ENCODE assay signal across 8 mouse cellular contexts in the genomic region with DNA sequence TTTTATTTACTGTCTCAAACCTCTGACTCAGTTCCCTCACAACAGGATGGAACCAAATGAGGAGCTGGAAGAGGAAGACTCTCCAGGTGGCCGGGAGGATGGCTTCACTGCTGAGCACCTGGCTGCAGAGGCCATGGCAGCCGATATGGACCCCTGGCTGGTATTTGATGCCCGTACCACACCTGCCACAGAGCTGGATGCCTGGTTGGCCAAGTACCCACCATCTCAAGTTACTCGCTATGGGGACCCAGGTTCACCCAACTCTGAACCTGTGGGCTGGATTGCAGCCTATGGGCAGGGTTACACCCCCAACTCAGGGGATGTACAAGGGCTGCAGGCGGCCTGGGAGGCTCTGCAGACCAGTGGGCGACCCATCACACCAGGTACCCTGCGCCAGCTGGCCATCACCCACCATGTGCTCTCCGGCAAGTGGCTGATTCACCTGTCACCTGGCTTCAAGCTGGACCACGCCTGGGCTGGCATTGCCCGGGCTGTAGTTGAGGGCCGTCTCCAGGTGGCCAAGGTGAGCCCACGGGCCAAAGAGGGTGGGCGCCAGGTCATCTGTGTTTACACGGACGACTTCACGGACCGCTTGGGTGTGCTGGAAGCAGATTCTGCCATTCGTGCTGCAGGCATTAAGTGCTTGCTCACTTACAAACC. TPM values are rescaled to one million over a fixed set of nuclear protein-coding genes. Genes with fewer than 3 reads are reported as not detected.
DNase-seq lines count a peak whose midpoint lies in the region; ATAC-seq and TF ChIP-seq lines count a peak whose summit lies in the region.

No protein-coding gene starts in this region.

- intact Hi-C loops in gastrocnemius, adult 2 months (cut with DNase I), result loop anchor here (2.0 kb wide), 2 partner anchors 17 to 63 kb away; a partner anchor contains a TSS

- peak overlapping the region; percentile 99 for H3K4me3 ChIP-seq in gastrocnemius, adult 2 months
- H3K4me3 ChIP-seq in thymus, adult 2 months (ENCODE audit: control insufficient read depth, insufficient read depth, low read length), result peak overlapping the region; percentile 83; the same call in 1 of the 2 replicates
- peak overlapping the region; percentile 67 for H3K4me3 ChIP-seq in kidney, postnatal 0 days (replicated peaks; ENCODE audit: low read depth, low read length)
- peak overlapping the region; percentile 99 for H3K4me3 ChIP-seq in olfactory bulb, adult 2 months (ENCODE audit: insufficient read depth, low read depth, low read length)

- no peaks in the 10 kb centered on the region for H3K27me3 ChIP-seq in thymus, adult 2 months (ENCODE audit: control insufficient read depth, insufficient read depth, low read length)
- H3K27me3 ChIP-seq in kidney, postnatal 0 days (ENCODE audit: insufficient read depth, low read length), result no peaks in the 10 kb centered on the region

- WGBS in thymus, adult 2 months, result 89% methylated on average over 18 of the region's 18 CpGs
- 76% methylated on average over 18 of the region's 18 CpGs for whole genome bisulfite sequencing in kidney, postnatal 0 days
- WGBS in olfactory bulb, adult 2 months, result 84% methylated on average over 18 of the region's 18 CpGs

- no peak for ATAC-seq in kidney, postnatal 0 days (replicated peaks; ENCODE audit: low FRiP score, low read depth)

- H3K9me3 ChIP-seq in kidney, postnatal 0 days (replicated peaks; ENCODE audit: low read length), result no peaks in the 10 kb centered on the region

- H3K4me2 ChIP-seq in kidney, postnatal 0 days (ENCODE audit: low read length), result peak overlapping the region; percentile 76

- peak; percentile 51 for DNase-seq in gastrocnemius, adult 2 months
- no peak for DNase-seq in gastrocnemius, adult 8-10 months (ENCODE audit: low spot score in 2 of 2)
- peak; percentile 13 for DNase-seq in thymus, adult 2 months
- DNase-seq in thymus, postnatal 10 days (ENCODE audit: low spot score in 2 of 2), result no peak
- no peak for DNase-seq in kidney, postnatal 0 days (ENCODE audit: low spot score)
- DNase-seq in retina, embryonic 14.5 days (ENCODE audit: low spot score), result no peak
- DNase-seq in right cerebral cortex, postnatal 4 days, result no peak

- peak overlapping the region; percentile 85 for H3K9ac ChIP-seq in kidney, postnatal 0 days (ENCODE audit: low read depth, low read length)

- H3K36me3 ChIP-seq in thymus, adult 2 months (ENCODE audit: control insufficient read depth, insufficient read depth, low read length), result 0 out of 2 replicates have a peak, but pooled peaks cover 8% of the 10 kb centered on the region
- H3K36me3 ChIP-seq in kidney, postnatal 0 days (ENCODE audit: insufficient read depth, low read length), result peaks cover 19% of the 10 kb centered on the region; the same call in 1 of the 2 replicates

- no peak for TF ChIP-seq POLR2A in thymus, adult 2 months (IDR thresholded peaks at IDR 0.05; ENCODE audit: control insufficient read depth, extremely low read depth, insufficient read depth, low read length, poor library complexity)
- no peak for TF ChIP-seq POLR2A in olfactory bulb, adult 2 months (IDR thresholded peaks at IDR 0.05; ENCODE audit: insufficient read depth, low read depth, low read length)

- TF ChIP-seq CTCF in gastrocnemius, adult 2 months (IDR thresholded peaks at IDR 0.05), result no peak
- no peak for TF ChIP-seq CTCF in thymus, adult 2 months (IDR thresholded peaks at IDR 0.05; ENCODE audit: borderline replicate concordance, control insufficient read depth, extremely low read depth, insufficient read depth, low read length, poor library complexity)
- no peak for TF ChIP-seq CTCF in kidney, postnatal 0 days (IDR thresholded peaks at IDR 0.05; ENCODE audit: low read depth)
- no peak for TF ChIP-seq CTCF in olfactory bulb, adult 2 months (IDR thresholded peaks at IDR 0.05; ENCODE audit: insufficient read depth, low read depth, low read length)

- peaks cover 47% of the 10 kb centered on the region for H3K4me1 ChIP-seq in thymus, adult 2 months (replicated peaks; ENCODE audit: control insufficient read depth, insufficient read depth, low read length)
- peaks cover 30% of the 10 kb centered on the region for H3K4me1 ChIP-seq in kidney, postnatal 0 days (replicated peaks; ENCODE audit: insufficient read depth, low read length)
- peaks cover 42% of the 10 kb centered on the region for H3K4me1 ChIP-seq in olfactory bulb, adult 2 months (ENCODE audit: control insufficient read depth, insufficient read depth, low read length)

- H3K27ac ChIP-seq in gastrocnemius, adult 2 months, result peak overlapping the region; percentile 98
- H3K27ac ChIP-seq in thymus, adult 2 months (ENCODE audit: control insufficient read depth, insufficient read depth, low read length), result peak overlapping the region; percentile 41; the same call in 1 of the 2 replicates
- H3K27ac ChIP-seq in kidney, postnatal 0 days, result peak overlapping the region; percentile 82; the same call in 1 of the 2 replicates
- no peak overlapping the region; the same call in 1 of the 2 replicates for H3K27ac ChIP-seq in olfactory bulb, adult 2 months (ENCODE audit: insufficient read depth, low read depth, low read length)

RNA-seq across cellular contexts. Expression of a gene that starts 1.1 kb away (rescaled TPM):
- 10 to 100 TPM; 34.0 to 38.0 TPM for total RNA-seq in gastrocnemius, adult 2 months (2021)
- total RNA-seq in gastrocnemius, adult 8-10 months (2022), result 10 to 100 TPM; 33.7 to 38.3 (median 35.8) TPM
- polyA plus RNA-seq in thymus, adult 2 months (2012; rRNA removed), result 145 and 149 TPM in 2 replicates
- 55.7 and 55.8 TPM in 2 replicates for polyA plus RNA-seq in kidney, postnatal 0 days (2015; fragmentation: Nextera tagmentation; extraction: Ambion mirVana)
- not detected in 2 replicates for polyA plus RNA-seq in olfactory bulb, adult 2 months (2012; ENCODE audit: insufficient read depth, insufficient read length, low replicate concordance, missing spikeins)

RNA-seq across cellular contexts. Expression of a gene that starts 1.3 kb away (rescaled TPM):
- total RNA-seq in gastrocnemius, adult 2 months (2021), result 100 to 1,000 TPM; 503 to 688 TPM
- 100 to 1,000 TPM; 727 to 752 (median 743) TPM for total RNA-seq in gastrocnemius, adult 8-10 months (2022)
- polyA plus RNA-seq in thymus, adult 2 months (2012; rRNA removed), result 112 and 133 TPM in 2 replicates
- 237 and 246 TPM in 2 replicates for polyA plus RNA-seq in kidney, postnatal 0 days (2015; fragmentation: Nextera tagmentation; extraction: Ambion mirVana)
- polyA plus RNA-seq in olfactory bulb, adult 2 months (2012; ENCODE audit: insufficient read depth, insufficient read length, low replicate concordance, missing spikeins), result not detected in 2 replicates

RNA-seq across cellular contexts. Expression of a gene that starts 21.3 kb away (rescaled TPM):
- not detected for total RNA-seq in gastrocnemius, adult 2 months (2021)
- total RNA-seq in gastrocnemius, adult 8-10 months (2022), result not detected
- polyA plus RNA-seq in thymus, adult 2 months (2012; rRNA removed), result 0.16 TPM in 1 of 2 replicates, not detected in the other
- 0.32 TPM in 1 of 2 replicates, not detected in the other for polyA plus RNA-seq in kidney, postnatal 0 days (2015; fragmentation: Nextera tagmentation; extraction: Ambion mirVana)
- not detected in 2 replicates for polyA plus RNA-seq in olfactory bulb, adult 2 months (2012; ENCODE audit: insufficient read depth, insufficient read length, low replicate concordance, missing spikeins)

RNA-seq across cellular contexts. Expression of a gene that starts 23.7 kb away (rescaled TPM):
- 1 to 10 TPM; 1.3 to 2.7 TPM for total RNA-seq in gastrocnemius, adult 2 months (2021)
- total RNA-seq in gastrocnemius, adult 8-10 months (2022), result 1 to 10 TPM in 3 of 4 experiments, under 1 TPM in 1; 0.96 to 2.4 (median 2.0) TPM
- 0.14 and 0.59 TPM in 2 replicates for polyA plus RNA-seq in thymus, adult 2 months (2012; rRNA removed)
- 0.31 and 0.39 TPM in 2 replicates for polyA plus RNA-seq in kidney, postnatal 0 days (2015; fragmentation: Nextera tagmentation; extraction: Ambion mirVana)
- polyA plus RNA-seq in olfactory bulb, adult 2 months (2012; ENCODE audit: insufficient read depth, insufficient read length, low replicate concordance, missing spikeins), result not detected in 2 replicates

RNA-seq across cellular contexts. Expression of a gene that starts 31.7 kb away (rescaled TPM):
- total RNA-seq in gastrocnemius, adult 2 months (2021), result 1 to 10 TPM; 3.9 to 7.2 TPM
- total RNA-seq in gastrocnemius, adult 8-10 months (2022), result 1 to 10 TPM; 5.5 to 8.1 (median 6.3) TPM
- 8.1 and 8.2 TPM in 2 replicates for polyA plus RNA-seq in thymus, adult 2 months (2012; rRNA removed)
- 12.2 and 15.6 TPM in 2 replicates for polyA plus RNA-seq in kidney, postnatal 0 days (2015; fragmentation: Nextera tagmentation; extraction: Ambion mirVana)
- polyA plus RNA-seq in olfactory bulb, adult 2 months (2012; ENCODE audit: insufficient read depth, insufficient read length, low replicate concordance, missing spikeins), result not detected in 2 replicates

Comparison
In these comparisons a context has a peak if more than half of its experiments do, and no peak if none do; other contexts are left out.
1. DNase-seq: peak in gastrocnemius, adult 2 months (single experiment) and thymus, adult 2 months (single experiment); none in gastrocnemius, adult 8-10 months (0 of 2), thymus, postnatal 10 days (0 of 2), kidney, postnatal 0 days (single experiment), retina, embryonic 14.5 days (single experiment) and right cerebral cortex, postnatal 4 days (single experiment).
2. RNA of a gene that starts 1.1 kb away (polyA plus RNA-seq): 145 to 149 TPM in thymus, adult 2 months and 55.7 to 55.8 TPM in kidney, postnatal 0 days; not detected in olfactory bulb, adult 2 months; every median in the first group is over 10 times any median in the second.
3. Peak in every context shown above with its lines, with median percentiles within 50 percentile points of each other: H3K4me3 ChIP-seq.